Mouse (Mus musculus) lung, embryonic 14.5 days (tissue): Measurements from ENCODE around the gene Ankrd35. TPM values are rescaled to one million over a fixed set of nuclear protein-coding genes. Genes with fewer than 3 reads are reported as not detected.
"Not testable (repeated sequence)": the region's sequence is repeated elsewhere in the genome, so short reads cannot be mapped to it uniquely, and the experiment has no call there.

Experiments used
- ATAC-seq: fragments of 200-750 bp; cut with Nextera tagmentation; 2 replicates; pipeline ENCODE4 v1.8.0; 2017; ENCODE audit warnings: mild to moderate bottlenecking, moderate TSS enrichment, moderate library complexity; ENCODE audit not compliant: insufficient read depth
- DNase-seq: peaks from one replicate; pipeline ENCODE4 v3.0.0-alpha.2; 2015
- H3K27ac ChIP-seq: fragments of 300-500 bp; sonication (generic); 2 replicates; pipeline ENCODE4 v1.5.1; 2014; ENCODE audit warnings: low read depth, mild to moderate bottlenecking, moderate library complexity
- H3K27me3 ChIP-seq: fragments of 300-500 bp; sonication (generic); 2 replicates; pipeline ENCODE4 v1.6.1; 2014; ENCODE audit warnings: low read length, control low read depth; ENCODE audit not compliant: insufficient read depth
- H3K36me3 ChIP-seq: fragments of 300-500 bp; sonication (generic); 2 replicates; pipeline ENCODE4 v1.6.1; 2014; ENCODE audit warnings: control low read depth; ENCODE audit not compliant: insufficient read depth
- H3K4me1 ChIP-seq: fragments of 300-500 bp; sonication (generic); 2 replicates; pipeline ENCODE4 v1.6.1; 2014; ENCODE audit warnings: antibody characterized with exemption, control low read depth; ENCODE audit not compliant: insufficient read depth
- H3K4me2 ChIP-seq: fragments of 300-500 bp; sonication (generic); 2 replicates; pipeline ENCODE4 v1.6.1; 2014; ENCODE audit warnings: mild to moderate bottlenecking
- H3K4me3 ChIP-seq: fragments of 300-500 bp; sonication (generic); 2 replicates; pipeline ENCODE4 v1.5.1; 2014; ENCODE audit warnings: low read depth, low read length
- H3K9ac ChIP-seq: fragments of 300-500 bp; sonication (generic); 2 replicates; pipeline ENCODE4 v1.6.1; 2014
- H3K9me3 ChIP-seq: fragments of 300-500 bp; sonication (generic); 2 replicates; pipeline ENCODE4 v1.6.1; 2016; ENCODE audit warnings: low read depth, low read length, control low read depth
- CTCF ChIP-seq: IDR thresholded peaks from 2 replicates; pipeline ENCODE4 v1.5.1; 2016; ENCODE audit warnings: antibody characterized with exemption, low read depth
- WGBS: fragments of 180-500 bp; shearing (Covaris S2); extraction: QIAGEN DNeasy Blood & Tissue Kit; methylation state at CpG from one replicate; pipeline ENCODE4 v1.1.7; 2014; 5-methylcytosine and 5-hydroxymethylcytosine counted together
- polyA plus RNA-seq: library from polyadenylated mRNA; unstranded; fragments of >200 nt; fragmentation: Nextera tagmentation; extraction: Ambion mirVana; gene quantifications from 2 replicates; pipeline ENCODE4 v1.2.1, GENCODE M21; 2014

Gene Ankrd35
- polyA plus RNA-seq, 1 experiment from 2014 or later, result 0.12 TPM

GRCm38 (mm10) chr3:96663432-96664239 is 6.3 kb upstream of the Ankrd35 start:
- Histone ChIP-seq H3K27me3 (no peaks in the 10 kb centered on the region), H3K27ac (peak overlapping the region; percentile 46; the same call in 1 of the 2 replicates), H3K4me3 (peak overlapping the region; percentile 21), H3K36me3 (no peaks in the 10 kb centered on the region), H3K4me1 (no peaks in the 10 kb centered on the region), H3K9ac (0 out of 2 replicates have a peak overlapping the region, but pooled peaks have one; percentile 33), H3K9me3 (no peaks in the 10 kb centered on the region), H3K4me2 (peak overlapping the region; percentile 62)
- DNase-seq (peak; percentile 95), ATAC-seq (peak; percentile 94)
- 6% methylated on average over 15 of the region's 18 CpGs for WGBS
- TF ChIP-seq CTCF, result peak; percentile 82

GRCm38 (mm10) chr3:96665732-96666363 is 4.1 kb upstream of the Ankrd35 start:
- H3K27me3 ChIP-seq, H3K4me1 ChIP-seq, H3K9ac ChIP-seq, H3K27ac ChIP-seq, H3K4me3 ChIP-seq, H3K4me2 ChIP-seq, H3K9me3 ChIP-seq, ATAC-seq, H3K36me3 ChIP-seq, DNase-seq: not testable (repeated sequence)
- WGBS, result 83% methylated on average over 7 of the region's 7 CpGs

GRCm38 (mm10) chr3:96666916-96667315 is 3.0 kb upstream of the Ankrd35 start:
- 90% methylated on average over 5 of the region's 5 CpGs for WGBS
- no peak overlapping the region for H3K27ac ChIP-seq
- no peaks in the 10 kb centered on the region for H3K36me3 ChIP-seq
- H3K4me2 ChIP-seq, result no peak overlapping the region
- H3K9me3 ChIP-seq, result no peaks in the 10 kb centered on the region
- no peaks in the 10 kb centered on the region for H3K4me1 ChIP-seq
- ATAC-seq (no peak), DNase-seq (no peak)
- no peak overlapping the region for H3K9ac ChIP-seq
- no peak for TF ChIP-seq CTCF
- H3K27me3 ChIP-seq, result no peaks in the 10 kb centered on the region
- H3K4me3 ChIP-seq, result no peak overlapping the region

GRCm38 (mm10) chr3:96667316-96667715 is 2.6 kb upstream of the Ankrd35 start:
- no peak overlapping the region for H3K9ac ChIP-seq
- DNase-seq (peak; percentile 16), ATAC-seq (no peak)
- H3K4me3 ChIP-seq, result no peak overlapping the region
- no peak overlapping the region for H3K4me2 ChIP-seq
- 26% methylated on average over 1 of the region's 1 CpGs for WGBS
- no peak overlapping the region for H3K27ac ChIP-seq
- H3K27me3 ChIP-seq, result no peaks in the 10 kb centered on the region
- no peaks in the 10 kb centered on the region for H3K9me3 ChIP-seq
- TF ChIP-seq CTCF, result peak; percentile 46
- no peaks in the 10 kb centered on the region for H3K4me1 ChIP-seq
- no peaks in the 10 kb centered on the region for H3K36me3 ChIP-seq

- H3K4me2 ChIP-seq, result no peak overlapping the region
- no peak overlapping the region for H3K4me3 ChIP-seq
- 87% methylated on average over 5 of the region's 5 CpGs for WGBS
- DNase-seq (peak; percentile 55), ATAC-seq (no peak)
- H3K4me1 ChIP-seq, result no peaks in the 10 kb centered on the region
- H3K9ac ChIP-seq, result no peak overlapping the region
- H3K36me3 ChIP-seq, result no peaks in the 10 kb centered on the region
- H3K9me3 ChIP-seq, result no peaks in the 10 kb centered on the region
- TF ChIP-seq CTCF, result no peak
- H3K27ac ChIP-seq, result no peak overlapping the region
- H3K27me3 ChIP-seq, result no peaks in the 10 kb centered on the region
These were observed 1.4 kb upstream of the Ankrd35 start for GRCm38 (mm10) chr3:96668424-96669067.

- Histone ChIP-seq H3K9ac (no peak overlapping the region), H3K27ac (no peak overlapping the region), H3K4me2 (no peak overlapping the region), H3K27me3 (no peaks in the 10 kb centered on the region), H3K4me1 (no peaks in the 10 kb centered on the region), H3K4me3 (no peak overlapping the region), H3K9me3 (no peaks in the 10 kb centered on the region), H3K36me3 (no peaks in the 10 kb centered on the region)
- WGBS, result 89% methylated on average over 5 of the region's 5 CpGs
- no peak for TF ChIP-seq CTCF
- DNase-seq (no peak), ATAC-seq (no peak)
These were observed 1.6 kb downstream of the Ankrd35 start for GRCm38 (mm10) chr3:96671519-96671918.

- 63% methylated on average over 4 of the region's 4 CpGs for WGBS
- Histone ChIP-seq H3K9ac (no peak overlapping the region), H3K27me3 (no peaks in the 10 kb centered on the region), H3K4me2 (no peak overlapping the region), H3K4me1 (no peaks in the 10 kb centered on the region), H3K36me3 (no peaks in the 10 kb centered on the region), H3K4me3 (no peak overlapping the region), H3K9me3 (no peaks in the 10 kb centered on the region), H3K27ac (no peak overlapping the region)
- DNase-seq (no peak), ATAC-seq (no peak)
- no peak for TF ChIP-seq CTCF
These were observed 3.6 kb downstream of the Ankrd35 start for GRCm38 (mm10) chr3:96673514-96673913.
